Mouse (Mus musculus): ENCODE data around the gene Cln3.

The Cln3 gene

GRCm38 (mm10) chr7:126585717-126586116, at the start of gene Cln3:
TSS of gene Cln3 (minus strand) at chr7:126585817.
- DNase-seq (ENCODE audit: low spot score in 2 of 2): peak in 1 of 2 experiments; percentile 62

GRCm38 (mm10) chr7:126635375-126635774, 49.8 kb upstream of the Cln3 start:
- no peak for DNase-seq (ENCODE audit: low spot score in 2 of 2)

GRCm38 (mm10) chr7:126632478-126632877, 46.9 kb upstream of the Cln3 start:
- DNase-seq (ENCODE audit: low spot score in 2 of 2): no peak

GRCm38 (mm10) chr7:126630824-126631518, 45.4 kb upstream of the Cln3 start, which contains the start of gene Nupr1:
TSS of gene Nupr1 (minus strand) at chr7:126630861.
- DNase-seq (ENCODE audit: low spot score in 2 of 2): no peak

GRCm38 (mm10) chr7:126629915-126630314, 44.3 kb upstream of the Cln3 start:
- DNase-seq (ENCODE audit: low spot score in 2 of 2): no peak

- DNase-seq (ENCODE audit: low spot score in 2 of 2): no peak
Measured at GRCm38 (mm10) chr7:126628111-126628510, 42.5 kb upstream of the Cln3 start.

- DNase-seq (ENCODE audit: low spot score in 2 of 2): no peak
Measured at GRCm38 (mm10) chr7:126625807-126626600, 40.4 kb upstream of the Cln3 start.

- DNase-seq (ENCODE audit: low spot score in 2 of 2): peak in 1 of 2 experiments; percentile 23
Measured at GRCm38 (mm10) chr7:126625369-126625768, 39.8 kb upstream of the Cln3 start.

GRCm38 (mm10) chr7:126624774-126625173, 39.2 kb upstream of the Cln3 start:
- DNase-seq (ENCODE audit: low spot score in 2 of 2): no peak

- no peak for DNase-seq (ENCODE audit: low spot score in 2 of 2)
Measured at GRCm38 (mm10) chr7:126623381-126623780, 37.8 kb upstream of the Cln3 start.

- no peak for DNase-seq (ENCODE audit: low spot score in 2 of 2)
Measured at GRCm38 (mm10) chr7:126621452-126622359, 36.1 kb upstream of the Cln3 start.

- DNase-seq (ENCODE audit: low spot score in 2 of 2): no peak
Measured at GRCm38 (mm10) chr7:126619559-126620275, 34.1 kb upstream of the Cln3 start.

- no peak for DNase-seq (ENCODE audit: low spot score in 2 of 2)
Measured at GRCm38 (mm10) chr7:126616707-126617106, 31.1 kb upstream of the Cln3 start.

GRCm38 (mm10) chr7:126612736-126613135, 27.1 kb upstream of the Cln3 start:
- no peak for DNase-seq (ENCODE audit: low spot score in 2 of 2)

GRCm38 (mm10) chr7:126607796-126608195, 22.2 kb upstream of the Cln3 start:
- no peak for DNase-seq (ENCODE audit: low spot score in 2 of 2)

GRCm38 (mm10) chr7:126607064-126607463, 21.4 kb upstream of the Cln3 start:
- DNase-seq (ENCODE audit: low spot score in 2 of 2): no peak

GRCm38 (mm10) chr7:126606611-126607010, 21.0 kb upstream of the Cln3 start:
- DNase-seq (ENCODE audit: low spot score in 2 of 2): no peak

GRCm38 (mm10) chr7:126602650-126603049, 17.0 kb upstream of the Cln3 start:
- DNase-seq (ENCODE audit: low spot score in 2 of 2): no peak

- DNase-seq (ENCODE audit: low spot score in 2 of 2): no peak
Measured at GRCm38 (mm10) chr7:126601896-126602295, 16.3 kb upstream of the Cln3 start.

- DNase-seq (ENCODE audit: low spot score in 2 of 2): no peak
Measured at GRCm38 (mm10) chr7:126598919-126599318, 13.3 kb upstream of the Cln3 start.

- no peak for DNase-seq (ENCODE audit: low spot score in 2 of 2)
Measured at GRCm38 (mm10) chr7:126596414-126596813, 10.8 kb upstream of the Cln3 start.
